ENCODE assay signal across 8 mouse cellular contexts in genomic region chr7:45053931-45054510, GRCm38 (mm10). TPM values are rescaled to one million over a fixed set of nuclear protein-coding genes. Genes with fewer than 3 reads are reported as not detected.
DNase-seq lines count a peak whose midpoint lies in the region; ATAC-seq and TF ChIP-seq lines count a peak whose summit lies in the region.

No protein-coding gene starts in this region.

- H3K36me3 ChIP-seq in E14TG2a.4 (ENCODE audit: insufficient read depth, low read length), result peaks cover 16% of the 10 kb centered on the region
- H3K36me3 ChIP-seq in forebrain, embryonic 12.5 days (replicated peaks), result peaks cover 16% of the 10 kb centered on the region
- peaks cover 13% of the 10 kb centered on the region for H3K36me3 ChIP-seq in neural tube, embryonic 15.5 days

- peaks cover 67% of the 10 kb centered on the region for H3K4me1 ChIP-seq in E14TG2a.4 (replicated peaks; ENCODE audit: low read depth, low read length)
- H3K4me1 ChIP-seq in forebrain, embryonic 12.5 days, result peaks cover 37% of the 10 kb centered on the region
- H3K4me1 ChIP-seq in neural tube, embryonic 15.5 days, result peaks cover 41% of the 10 kb centered on the region

- H3K9me3 ChIP-seq in E14TG2a.4 (ENCODE audit: low read length), result no peaks in the 10 kb centered on the region
- H3K9me3 ChIP-seq in forebrain, embryonic 12.5 days, result no peaks in the 10 kb centered on the region
- H3K9me3 ChIP-seq in neural tube, embryonic 15.5 days (replicated peaks), result no peaks in the 10 kb centered on the region

- H3K4me3 ChIP-seq in E14TG2a.4 (replicated peaks; ENCODE audit: low read length), result peak overlapping the region; percentile 92
- peak overlapping the region; percentile 90 for H3K4me3 ChIP-seq in forebrain, embryonic 12.5 days (replicated peaks)
- peak overlapping the region; percentile 81 for H3K4me3 ChIP-seq in neural tube, embryonic 15.5 days (replicated peaks)

- ATAC-seq in forebrain, embryonic 12.5 days (ENCODE audit: low FRiP score), result peak; percentile 91
- peak; percentile 90 for ATAC-seq in neural tube, embryonic 15.5 days (ENCODE audit: low FRiP score)

- intact Hi-C loops in heart, postnatal 10 days (cut with DNase I), result loop anchor here (2.0 kb wide), 1 partner anchor 33 kb away; no protein-coding TSS in a partner anchor

- peak overlapping the region; percentile 85 for H3K4me2 ChIP-seq in forebrain, embryonic 12.5 days
- peak overlapping the region; percentile 97 for H3K4me2 ChIP-seq in neural tube, embryonic 15.5 days

- no peaks in the 10 kb centered on the region for H3K27me3 ChIP-seq in E14TG2a.4 (ENCODE audit: insufficient read depth, low read length)
- no peaks in the 10 kb centered on the region for H3K27me3 ChIP-seq in forebrain, embryonic 12.5 days
- H3K27me3 ChIP-seq in neural tube, embryonic 15.5 days (replicated peaks), result no peaks in the 10 kb centered on the region

- WGBS in forebrain, embryonic 12.5 days, result under 1% methylated on average over 33 of the region's 33 CpGs
- 0% methylated on average over 33 of the region's 33 CpGs for WGBS in neural tube, embryonic 15.5 days

- TF ChIP-seq CTCF in E14TG2a.4 (conservative IDR thresholded peaks at IDR 0.05; ENCODE audit: low read length), result no peak

- peak overlapping the region; percentile 100 for H3K27ac ChIP-seq in forebrain, embryonic 12.5 days
- peak overlapping the region; percentile 99 for H3K27ac ChIP-seq in neural tube, embryonic 15.5 days (replicated peaks)

- DNase-seq in c-Kit-positive CD71-positive TER-119-positive erythroid progenitor cells, embryonic 14.5 days (ENCODE audit: low spot score), result peak; percentile 93
- peak; percentile 95 to 96 for DNase-seq in heart, postnatal 10 days
- peak; percentile 95 for DNase-seq in layer of hippocampus, adult 11-12 months (ENCODE audit: low spot score)
- DNase-seq in lung, adult 18-20 months, result peak; percentile 98 to 99
- peak; percentile 97 for DNase-seq in testis, postnatal 14 days (ENCODE audit: low spot score)

- peak overlapping the region; percentile 94 for H3K9ac ChIP-seq in forebrain, embryonic 12.5 days
- H3K9ac ChIP-seq in neural tube, embryonic 15.5 days (replicated peaks), result peak overlapping the region; percentile 66

RNA-seq across cellular contexts. Expression of gene Prr12, which starts 1.3 kb away (rescaled TPM):
- polyA plus RNA-seq in forebrain, embryonic 12.5 days (2016; fragmentation: Nextera tagmentation; extraction: Ambion mirVana), result 13.1 and 13.6 TPM in 2 replicates
- total RNA-seq in heart, postnatal 10 days (2021), result 10 to 100 TPM; 28.8 to 35.7 TPM
- polyA plus RNA-seq in neural tube, embryonic 15.5 days (2015; fragmentation: Nextera tagmentation; extraction: Ambion mirVana), result 11.4 and 12.3 TPM in 2 replicates

RNA-seq across cellular contexts. Expression of gene Nosip, which starts 8.2 kb away (rescaled TPM):
- 53.7 and 54.4 TPM in 2 replicates for polyA plus RNA-seq in forebrain, embryonic 12.5 days (2016; fragmentation: Nextera tagmentation; extraction: Ambion mirVana)
- 10 to 100 TPM; 33.9 to 35.9 TPM for total RNA-seq in heart, postnatal 10 days (2021)
- polyA plus RNA-seq in neural tube, embryonic 15.5 days (2015; fragmentation: Nextera tagmentation; extraction: Ambion mirVana), result 65.8 and 66.5 TPM in 2 replicates

RNA-seq across cellular contexts. Expression of gene Prrg2, which starts 8.5 kb away (rescaled TPM):
- polyA plus RNA-seq in forebrain, embryonic 12.5 days (2016; fragmentation: Nextera tagmentation; extraction: Ambion mirVana), result 17.1 and 18.2 TPM in 2 replicates
- total RNA-seq in heart, postnatal 10 days (2021), result 10 to 100 TPM; 10.9 to 11.3 TPM
- polyA plus RNA-seq in neural tube, embryonic 15.5 days (2015; fragmentation: Nextera tagmentation; extraction: Ambion mirVana), result 16.5 and 18.1 TPM in 2 replicates

RNA-seq across cellular contexts. Expression of gene Rras, which starts 36.3 kb away (rescaled TPM):
- polyA plus RNA-seq in forebrain, embryonic 12.5 days (2016; fragmentation: Nextera tagmentation; extraction: Ambion mirVana), result 11.4 and 13.8 TPM in 2 replicates
- 10 to 100 TPM; 71.6 to 75.7 TPM for total RNA-seq in heart, postnatal 10 days (2021)
- 14.2 and 24.2 TPM in 2 replicates for polyA plus RNA-seq in neural tube, embryonic 15.5 days (2015; fragmentation: Nextera tagmentation; extraction: Ambion mirVana)

RNA-seq across cellular contexts. Expression of gene Scaf1, which starts 37.9 kb away (rescaled TPM):
- 47.4 and 52.0 TPM in 2 replicates for polyA plus RNA-seq in forebrain, embryonic 12.5 days (2016; fragmentation: Nextera tagmentation; extraction: Ambion mirVana)
- 10 to 100 TPM; 68.5 to 70.1 TPM for total RNA-seq in heart, postnatal 10 days (2021)
- 43.3 and 46.1 TPM in 2 replicates for polyA plus RNA-seq in neural tube, embryonic 15.5 days (2015; fragmentation: Nextera tagmentation; extraction: Ambion mirVana)

Comparison
In these comparisons a context has a peak if more than half of its experiments do, and no peak if none do; other contexts are left out.
1. Peak in every context shown above with its lines: DNase-seq, ATAC-seq, H3K4me3 ChIP-seq and H3K27ac ChIP-seq.